Mouse (Mus musculus) liver, embryonic 15.5 days (tissue): Measurements from ENCODE around the gene Clec12a. TPM values are rescaled to one million over a fixed set of nuclear protein-coding genes. Genes with fewer than 3 reads are reported as not detected.

Source experiments
- ATAC-seq: fragments of 200-750 bp; cut with Nextera tagmentation; 2 replicates; pipeline ENCODE4 v1.8.0; 2017; ENCODE audit warnings: moderate number of reproducible peaks, mild to moderate bottlenecking, moderate library complexity; ENCODE audit not compliant: insufficient read depth
- H3K27ac ChIP-seq: fragments of 300-500 bp; sonication (generic); replicated peaks from 2 replicates; pipeline ENCODE4 v1.5.1; 2015; ENCODE audit warnings: mild to moderate bottlenecking, inconsistent platforms
- H3K27me3 ChIP-seq: fragments of 300-500 bp; sonication (generic); 2 replicates; pipeline ENCODE4 v1.6.1; 2015; ENCODE audit warnings: mild to moderate bottlenecking, inconsistent platforms
- H3K36me3 ChIP-seq: fragments of 300-500 bp; sonication (generic); replicated peaks from 2 replicates; pipeline ENCODE4 v1.6.1; 2015; ENCODE audit warnings: moderate library complexity, mild to moderate bottlenecking, inconsistent platforms
- H3K4me1 ChIP-seq: fragments of 300-500 bp; sonication (generic); replicated peaks from 2 replicates; pipeline ENCODE4 v1.6.1; 2015; ENCODE audit warnings: inconsistent platforms
- H3K4me2 ChIP-seq: fragments of 300-500 bp; sonication (generic); 2 replicates; pipeline ENCODE4 v1.6.1; 2015; ENCODE audit warnings: moderate library complexity, mild to moderate bottlenecking, inconsistent platforms
- H3K4me3 ChIP-seq: fragments of 300-500 bp; sonication (generic); replicated peaks from 2 replicates; pipeline ENCODE4 v1.5.1; 2015; ENCODE audit warnings: mild to moderate bottlenecking, inconsistent platforms
- H3K9ac ChIP-seq: fragments of 300-500 bp; sonication (generic); 2 replicates; pipeline ENCODE4 v1.6.1; 2015; ENCODE audit warnings: moderate library complexity, mild to moderate bottlenecking, inconsistent platforms
- H3K9me3 ChIP-seq: fragments of 300-500 bp; sonication (generic); replicated peaks from 2 replicates; pipeline ENCODE4 v1.6.1; 2016; ENCODE audit warnings: inconsistent platforms
- WGBS: fragments of 180-500 bp; shearing (Covaris S2); methylation state at CpG from one replicate; pipeline ENCODE4 v1.1.7; 2015; ENCODE audit warnings: mixed read lengths; ENCODE audit not compliant: insufficient replicate concordance; 5-methylcytosine and 5-hydroxymethylcytosine counted together
- polyA plus RNA-seq: library from polyadenylated mRNA; unstranded; fragments of >200 nt; fragmentation: Nextera tagmentation; extraction: Ambion mirVana; gene quantifications from 2 replicates; pipeline ENCODE4 v1.2.1, GENCODE M21; 2015

Gene Clec12a
- polyA plus RNA-seq, 1 experiment from 2014 or later: 14.5 TPM

GRCm38 (mm10) chr6:129380454-129380853 lies 38.0 kb downstream of the Clec12a start:
- no peaks in the 10 kb centered on the region for H3K9me3 ChIP-seq
- H3K9ac ChIP-seq: no peak overlapping the region
- no peak overlapping the region for H3K4me3 ChIP-seq
- no peaks in the 10 kb centered on the region for H3K4me1 ChIP-seq
- H3K27ac ChIP-seq: no peak overlapping the region
- 70% methylated on average over 4 of the region's 4 CpGs for WGBS
- H3K4me2 ChIP-seq: no peak overlapping the region
- H3K36me3 ChIP-seq: no peaks in the 10 kb centered on the region
- no peak for ATAC-seq
- no peaks in the 10 kb centered on the region for H3K27me3 ChIP-seq

GRCm38 (mm10) chr6:129381736-129382135 lies 39.2 kb downstream of the Clec12a start:
- H3K27me3 ChIP-seq: no peaks in the 10 kb centered on the region
- no peak overlapping the region for H3K4me3 ChIP-seq
- H3K4me2 ChIP-seq: no peak overlapping the region
- H3K4me1 ChIP-seq: no peaks in the 10 kb centered on the region
- ATAC-seq: no peak
- no peaks in the 10 kb centered on the region for H3K36me3 ChIP-seq
- no peak overlapping the region for H3K27ac ChIP-seq
- WGBS: 41% methylated on average over 1 of the region's 1 CpGs
- no peak overlapping the region for H3K9ac ChIP-seq
- no peaks in the 10 kb centered on the region for H3K9me3 ChIP-seq

- ATAC-seq: no peak
- WGBS: 69% methylated on average over 3 of the region's 3 CpGs
- Histone ChIP-seq H3K36me3 (no peaks in the 10 kb centered on the region), H3K9ac (no peak overlapping the region), H3K27me3 (no peaks in the 10 kb centered on the region), H3K4me3 (no peak overlapping the region), H3K9me3 (no peaks in the 10 kb centered on the region), H3K4me2 (no peak overlapping the region), H3K27ac (no peak overlapping the region), H3K4me1 (no peaks in the 10 kb centered on the region)
Observed at GRCm38 (mm10) chr6:129383466-129383865, 41.0 kb downstream of the Clec12a start.

- Histone ChIP-seq H3K9ac (no peak overlapping the region), H3K4me3 (no peak overlapping the region), H3K4me2 (no peak overlapping the region), H3K27me3 (no peaks in the 10 kb centered on the region), H3K36me3 (no peaks in the 10 kb centered on the region), H3K9me3 (no peaks in the 10 kb centered on the region), H3K27ac (no peak overlapping the region), H3K4me1 (no peaks in the 10 kb centered on the region)
- WGBS: 69% methylated on average over 4 of the region's 4 CpGs
- no peak for ATAC-seq
Observed at GRCm38 (mm10) chr6:129385000-129385399, 42.5 kb downstream of the Clec12a start.

- Histone ChIP-seq H3K4me3 (no peak within 1 kb of the TSS), H3K27ac (no peak within 1 kb of the TSS), H3K36me3 (no peaks in the 10 kb centered on the region), H3K9me3 (no peaks in the 10 kb centered on the region), H3K9ac (no peak within 1 kb of the TSS), H3K27me3 (no peaks in the 10 kb centered on the region), H3K4me2 (no peak within 1 kb of the TSS), H3K4me1 (no peaks in the 10 kb centered on the region)
- WGBS: 57% methylated on average over 2 of the region's 2 CpGs
- ATAC-seq: no peak
Observed at GRCm38 (mm10) chr6:129385774-129386173, 43.3 kb downstream of the Clec12a start, which contains the start of gene Clec12b. Clec12b (minus strand) TSS chr6:129385874.

- Histone ChIP-seq H3K27me3 (no peaks in the 10 kb centered on the region), H3K4me2 (no peak overlapping the region), H3K9me3 (no peaks in the 10 kb centered on the region), H3K4me3 (no peak overlapping the region), H3K36me3 (no peaks in the 10 kb centered on the region), H3K27ac (no peak overlapping the region), H3K9ac (no peak overlapping the region), H3K4me1 (no peaks in the 10 kb centered on the region)
- no peak for ATAC-seq
- 10% methylated on average over 2 of the region's 2 CpGs for WGBS
Observed at GRCm38 (mm10) chr6:129393087-129393720, 50.7 kb downstream of the Clec12a start.

GRCm38 (mm10) chr6:129393732-129394131 lies 51.2 kb downstream of the Clec12a start:
- Histone ChIP-seq H3K9me3 (no peaks in the 10 kb centered on the region), H3K27ac (no peak overlapping the region), H3K36me3 (no peaks in the 10 kb centered on the region)

GRCm38 (mm10) chr6:129396997-129397396 lies 54.5 kb downstream of the Clec12a start, which contains the start of gene Clec1b:
Clec1b (plus strand) TSS chr6:129397297.
- 35% methylated on average over 8 of the region's 8 CpGs for WGBS

More at GRCm38 (mm10) chr6:129393732-129394131, 51.2 kb downstream of the Clec12a start:
- Histone ChIP-seq H3K4me3 (no peak overlapping the region), H3K4me2 (no peak overlapping the region), H3K4me1 (no peaks in the 10 kb centered on the region), H3K27me3 (no peaks in the 10 kb centered on the region), H3K9ac (no peak overlapping the region)
- 46% methylated on average over 6 of the region's 6 CpGs for WGBS
- no peak for ATAC-seq

GRCm38 (mm10) chr6:129399945-129400344 lies 57.5 kb downstream of the Clec12a start:
- Histone ChIP-seq H3K27me3 (no peaks in the 10 kb centered on the region), H3K9ac (no peak overlapping the region), H3K9me3 (no peaks in the 10 kb centered on the region), H3K4me3 (no peak overlapping the region), H3K4me2 (no peak overlapping the region), H3K27ac (no peak overlapping the region), H3K4me1 (no peaks in the 10 kb centered on the region), H3K36me3 (no peaks in the 10 kb centered on the region)
- ATAC-seq: peak; percentile 42
- 38% methylated on average over 6 of the region's 6 CpGs for WGBS

More at GRCm38 (mm10) chr6:129396997-129397396, 54.5 kb downstream of the Clec12a start, which contains the start of gene Clec1b:
- H3K27ac ChIP-seq: no peak within 1 kb of the TSS
- no peaks in the 10 kb centered on the region for H3K4me1 ChIP-seq
- H3K9me3 ChIP-seq: no peaks in the 10 kb centered on the region
- H3K9ac ChIP-seq: no peak within 1 kb of the TSS
- no peaks in the 10 kb centered on the region for H3K27me3 ChIP-seq
- no peak within 1 kb of the TSS for H3K4me2 ChIP-seq
- ATAC-seq: no peak
- H3K36me3 ChIP-seq: no peaks in the 10 kb centered on the region
- no peak within 1 kb of the TSS for H3K4me3 ChIP-seq

- WGBS: 60% methylated on average over 2 of the region's 2 CpGs
- H3K4me3 ChIP-seq: no peak overlapping the region
Observed at GRCm38 (mm10) chr6:129402404-129402803, 59.9 kb downstream of the Clec12a start.

GRCm38 (mm10) chr6:129403391-129403790 lies 60.9 kb downstream of the Clec12a start:
- H3K9ac ChIP-seq: no peak overlapping the region
- WGBS: 68% methylated on average over 6 of the region's 6 CpGs
- no peaks in the 10 kb centered on the region for H3K4me1 ChIP-seq
- H3K27me3 ChIP-seq: no peaks in the 10 kb centered on the region
- no peaks in the 10 kb centered on the region for H3K9me3 ChIP-seq
- no peak overlapping the region for H3K4me3 ChIP-seq
- H3K27ac ChIP-seq: no peak overlapping the region
- no peak overlapping the region for H3K4me2 ChIP-seq
- no peaks in the 10 kb centered on the region for H3K36me3 ChIP-seq
- ATAC-seq: no peak

More at GRCm38 (mm10) chr6:129402404-129402803, 59.9 kb downstream of the Clec12a start:
- Histone ChIP-seq H3K36me3 (no peaks in the 10 kb centered on the region), H3K4me1 (no peaks in the 10 kb centered on the region), H3K9me3 (no peaks in the 10 kb centered on the region), H3K27me3 (no peaks in the 10 kb centered on the region), H3K27ac (no peak overlapping the region), H3K9ac (no peak overlapping the region), H3K4me2 (no peak overlapping the region)
- no peak for ATAC-seq

GRCm38 (mm10) chr6:129405999-129406398 lies 63.5 kb downstream of the Clec12a start:
- Histone ChIP-seq H3K4me2 (no peak overlapping the region), H3K27ac (no peak overlapping the region), H3K27me3 (no peaks in the 10 kb centered on the region), H3K4me3 (no peak overlapping the region), H3K9ac (no peak overlapping the region), H3K4me1 (no peaks in the 10 kb centered on the region), H3K9me3 (no peaks in the 10 kb centered on the region), H3K36me3 (no peaks in the 10 kb centered on the region)
- no peak for ATAC-seq
